Mouse (Mus musculus): ENCODE measurements at regions not wholly inside any gene's neighbourhood (a gene's known extent, or its start where the extent isn't known, plus 50 kb on each side); places are given as distances from the start of the nearest gene placed in this dataset.

DNA sequence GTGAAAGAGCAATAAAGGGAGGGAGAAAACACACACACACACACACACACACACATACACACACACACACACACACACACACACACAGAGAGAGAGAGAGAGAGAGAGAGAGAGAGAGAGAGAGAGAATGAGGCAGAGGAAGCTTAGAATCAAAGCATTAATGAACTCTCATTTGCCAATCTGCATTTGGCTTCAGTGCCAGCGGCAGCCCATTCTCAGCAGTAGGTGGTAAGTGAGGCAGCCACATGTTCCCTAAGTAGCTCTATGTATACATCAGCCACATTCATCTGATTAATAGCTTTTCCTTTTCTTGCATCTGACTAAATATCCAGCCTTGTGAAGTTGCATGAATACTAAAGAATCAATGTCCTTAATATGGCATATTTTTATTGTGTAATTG, 443.4 kb upstream of the Ubash3b start:
- 76% methylated on average over 1 of the region's 1 CpGs for WGBS
- no peak for TF ChIP-seq POLR2A (IDR thresholded peaks at IDR 0.05; ENCODE audit: low read depth, low read length)
- TF ChIP-seq CTCF (IDR thresholded peaks at IDR 0.05; ENCODE audit: extremely low read depth, insufficient read length, insufficient replicate concordance, low read depth, low read length) = no peak
- no peaks in the 10 kb centered on the region for H3K36me3 ChIP-seq (ENCODE audit: control insufficient read depth, insufficient read depth, low read length)

DNA sequence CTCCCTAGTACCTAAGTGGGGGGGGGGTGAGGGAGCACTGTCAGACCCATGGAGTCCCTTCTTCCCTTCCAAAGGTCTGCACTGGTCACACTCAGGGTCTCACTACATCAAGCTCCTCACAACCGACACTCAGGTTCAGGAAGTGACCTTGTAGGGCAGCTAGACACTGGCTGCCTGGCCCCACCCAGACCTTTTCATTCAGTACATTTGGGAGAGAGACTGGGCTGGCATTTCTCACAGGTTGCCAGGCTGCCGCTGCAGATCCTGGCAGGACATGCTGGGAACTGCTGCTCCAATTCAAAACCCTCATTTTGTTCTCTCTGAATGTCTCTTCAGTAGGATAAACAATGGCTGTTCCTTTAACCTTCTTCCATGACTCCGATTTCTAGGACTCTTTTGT, 439.3 kb upstream of the Ubash3b start:
- Histone ChIP-seq H3K4me3 (ENCODE audit: low read depth, low read length) (no peak overlapping the region), H3K27ac (ENCODE audit: insufficient read depth, low read depth, low read length) (no peak overlapping the region), H3K4me1 (ENCODE audit: control insufficient read depth, insufficient read depth, insufficient read length, low read length) (no peaks in the 10 kb centered on the region), H3K27me3 (ENCODE audit: control insufficient read depth, insufficient read depth, low read length) (no peaks in the 10 kb centered on the region), H3K36me3 (ENCODE audit: control insufficient read depth, insufficient read depth, low read length) (no peaks in the 10 kb centered on the region)
- 33% methylated on average over 3 of the region's 3 CpGs for WGBS
- TF ChIP-seq POLR2A (IDR thresholded peaks at IDR 0.05; ENCODE audit: low read depth, low read length) (no peak), CTCF (IDR thresholded peaks at IDR 0.05; ENCODE audit: extremely low read depth, insufficient read length, insufficient replicate concordance, low read depth, low read length) (no peak)

More for the DNA sequence above, 443.4 kb upstream of the Ubash3b start:
- no peak overlapping the region for H3K27ac ChIP-seq (ENCODE audit: insufficient read depth, low read depth, low read length)
- no peak overlapping the region for H3K4me3 ChIP-seq (ENCODE audit: low read depth, low read length)
- H3K4me1 ChIP-seq (ENCODE audit: control insufficient read depth, insufficient read depth, insufficient read length, low read length) = no peaks in the 10 kb centered on the region
- no peaks in the 10 kb centered on the region for H3K27me3 ChIP-seq (ENCODE audit: control insufficient read depth, insufficient read depth, low read length)

DNA sequence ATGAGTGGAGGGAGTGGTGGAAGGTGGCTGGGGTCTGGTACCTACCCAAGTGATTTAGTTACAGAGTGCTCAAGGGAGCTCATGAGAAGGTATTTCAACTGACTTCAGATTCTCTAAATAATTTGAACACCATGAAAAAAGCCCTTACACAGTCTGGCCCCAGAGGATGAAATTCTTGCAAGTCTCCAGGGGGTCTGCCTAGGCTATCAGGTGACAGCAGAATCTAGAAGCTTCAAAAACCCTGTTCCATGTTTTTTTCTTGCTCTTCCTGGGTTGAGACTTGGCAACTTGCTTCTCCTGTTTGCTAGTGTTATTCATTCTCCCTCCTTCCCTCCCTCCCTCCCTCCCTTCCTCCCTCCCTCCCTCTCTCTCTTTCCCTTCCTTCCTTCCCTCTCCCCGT, 438.4 kb upstream of the Ubash3b start:
- Histone ChIP-seq H3K27me3 (ENCODE audit: control insufficient read depth, insufficient read depth, low read length) (no peaks in the 10 kb centered on the region), H3K36me3 (ENCODE audit: control insufficient read depth, insufficient read depth, low read length) (no peaks in the 10 kb centered on the region), H3K27ac (ENCODE audit: insufficient read depth, low read depth, low read length) (no peak overlapping the region), H3K4me3 (ENCODE audit: low read depth, low read length) (no peak overlapping the region), H3K4me1 (ENCODE audit: control insufficient read depth, insufficient read depth, insufficient read length, low read length) (no peaks in the 10 kb centered on the region)
- WGBS = 21% methylated on average over 1 of the region's 1 CpGs
- TF ChIP-seq CTCF (IDR thresholded peaks at IDR 0.05; ENCODE audit: extremely low read depth, insufficient read length, insufficient replicate concordance, low read depth, low read length) = no peak
- no peak for TF ChIP-seq POLR2A (IDR thresholded peaks at IDR 0.05; ENCODE audit: low read depth, low read length)

DNA sequence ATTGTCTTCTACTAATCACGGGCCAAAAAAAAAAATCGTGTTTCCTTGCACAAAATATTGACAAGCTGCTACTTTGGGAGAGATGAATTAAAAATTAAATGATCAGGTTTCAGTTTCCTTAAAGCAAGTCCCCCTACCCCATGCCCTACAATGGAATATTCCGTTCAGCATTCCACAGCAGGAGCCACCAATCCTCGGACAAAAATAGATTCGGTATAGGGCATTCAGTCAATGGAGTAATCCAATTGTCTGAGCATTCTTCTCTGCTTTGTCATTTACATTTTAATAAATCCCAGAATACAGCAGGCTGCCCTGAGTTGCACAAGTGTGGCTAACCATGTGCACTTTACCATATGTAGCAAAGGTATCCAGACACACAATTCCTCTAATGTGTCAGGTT, 434.3 kb upstream of the Ubash3b start:
- WGBS = 61% methylated on average over 5 of the region's 5 CpGs
- no peaks in the 10 kb centered on the region for H3K4me1 ChIP-seq (ENCODE audit: control insufficient read depth, insufficient read depth, insufficient read length, low read length)
- no peak for TF ChIP-seq POLR2A (IDR thresholded peaks at IDR 0.05; ENCODE audit: low read depth, low read length)
- TF ChIP-seq CTCF (IDR thresholded peaks at IDR 0.05; ENCODE audit: extremely low read depth, insufficient read length, insufficient replicate concordance, low read depth, low read length) = no peak
- no peaks in the 10 kb centered on the region for H3K27me3 ChIP-seq (ENCODE audit: control insufficient read depth, insufficient read depth, low read length)
- H3K4me3 ChIP-seq (ENCODE audit: low read depth, low read length) = no peak overlapping the region
- no peak overlapping the region for H3K27ac ChIP-seq (ENCODE audit: insufficient read depth, low read depth, low read length)
- H3K36me3 ChIP-seq (ENCODE audit: control insufficient read depth, insufficient read depth, low read length) = no peaks in the 10 kb centered on the region

DNA sequence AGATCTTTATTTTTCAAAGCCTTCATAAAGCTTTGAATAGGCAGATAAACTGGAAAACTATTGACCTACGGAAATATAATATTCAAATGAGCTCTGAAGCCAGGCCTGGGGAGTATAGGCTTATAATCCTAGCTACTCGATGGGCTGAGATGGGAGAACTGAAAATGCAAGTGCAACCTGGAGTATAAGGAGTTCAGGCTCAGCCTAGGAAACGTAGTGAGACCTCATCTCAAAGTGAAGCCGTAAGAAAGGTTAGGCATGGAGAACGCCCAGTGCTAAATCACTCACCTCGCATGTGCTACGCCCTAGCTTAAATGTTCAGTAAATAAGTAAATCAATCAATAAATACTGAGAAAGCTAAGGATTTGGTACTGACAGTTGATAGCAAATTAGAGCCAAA, 432.5 kb upstream of the Ubash3b start:
- no peaks in the 10 kb centered on the region for H3K4me1 ChIP-seq (ENCODE audit: control insufficient read depth, insufficient read depth, insufficient read length, low read length)
- H3K27ac ChIP-seq (ENCODE audit: insufficient read depth, low read depth, low read length) = no peak overlapping the region
- no peaks in the 10 kb centered on the region for H3K36me3 ChIP-seq (ENCODE audit: control insufficient read depth, insufficient read depth, low read length)
- WGBS = 65% methylated on average over 7 of the region's 7 CpGs
- H3K27me3 ChIP-seq (ENCODE audit: control insufficient read depth, insufficient read depth, low read length) = no peaks in the 10 kb centered on the region
- TF ChIP-seq POLR2A (IDR thresholded peaks at IDR 0.05; ENCODE audit: low read depth, low read length) = no peak
- no peak for TF ChIP-seq CTCF (IDR thresholded peaks at IDR 0.05; ENCODE audit: extremely low read depth, insufficient read length, insufficient replicate concordance, low read depth, low read length)
- H3K4me3 ChIP-seq (ENCODE audit: low read depth, low read length) = no peak overlapping the region

DNA sequence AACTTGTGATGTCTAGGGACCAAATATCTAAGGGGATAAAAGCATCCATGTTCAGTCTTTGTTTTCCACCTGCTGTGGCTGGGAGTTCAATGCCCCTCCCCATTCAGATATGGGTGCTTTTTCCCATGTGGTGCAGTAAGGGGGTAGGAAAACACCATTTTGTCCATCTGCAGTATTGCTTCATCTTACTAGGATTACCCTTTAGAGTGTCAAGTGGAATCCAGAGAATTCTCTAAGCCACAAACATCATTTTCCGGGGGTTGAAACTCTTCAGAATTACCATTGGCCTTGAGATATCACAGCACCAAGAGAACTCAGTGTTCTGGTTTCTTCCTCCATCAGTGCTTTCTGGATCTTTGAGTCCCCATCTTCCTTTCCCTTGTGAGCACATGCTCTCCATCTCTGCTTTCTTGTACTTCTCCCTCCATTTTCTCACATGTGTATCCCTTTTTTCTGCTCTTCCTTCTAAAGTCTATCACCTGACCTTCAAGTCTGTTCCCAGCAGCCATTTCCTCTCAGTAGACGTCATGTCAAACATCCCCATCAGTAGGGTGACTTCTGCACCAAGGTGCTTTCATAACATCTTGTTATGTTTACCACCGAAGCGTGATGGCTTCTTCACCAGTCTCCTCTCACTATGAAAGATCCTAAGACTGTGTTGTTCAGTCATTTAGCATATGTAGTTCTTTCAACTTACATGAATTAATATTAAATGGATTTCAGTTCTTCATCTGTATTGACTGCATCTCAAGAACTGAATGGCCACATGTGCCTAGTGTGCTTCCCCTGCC, 431.6 kb upstream of the Ubash3b start:
- Histone ChIP-seq H3K4me3 (ENCODE audit: low read depth, low read length) (no peak overlapping the region), H3K27ac (ENCODE audit: insufficient read depth, low read depth, low read length) (no peak overlapping the region), H3K27me3 (ENCODE audit: control insufficient read depth, insufficient read depth, low read length) (no peaks in the 10 kb centered on the region), H3K36me3 (ENCODE audit: control insufficient read depth, insufficient read depth, low read length) (no peaks in the 10 kb centered on the region), H3K4me1 (ENCODE audit: control insufficient read depth, insufficient read depth, insufficient read length, low read length) (no peaks in the 10 kb centered on the region)
- TF ChIP-seq CTCF (IDR thresholded peaks at IDR 0.05; ENCODE audit: extremely low read depth, insufficient read length, insufficient replicate concordance, low read depth, low read length) (no peak), POLR2A (IDR thresholded peaks at IDR 0.05; ENCODE audit: low read depth, low read length) (no peak)
- WGBS = 82% methylated on average over 4 of the region's 4 CpGs

DNA sequence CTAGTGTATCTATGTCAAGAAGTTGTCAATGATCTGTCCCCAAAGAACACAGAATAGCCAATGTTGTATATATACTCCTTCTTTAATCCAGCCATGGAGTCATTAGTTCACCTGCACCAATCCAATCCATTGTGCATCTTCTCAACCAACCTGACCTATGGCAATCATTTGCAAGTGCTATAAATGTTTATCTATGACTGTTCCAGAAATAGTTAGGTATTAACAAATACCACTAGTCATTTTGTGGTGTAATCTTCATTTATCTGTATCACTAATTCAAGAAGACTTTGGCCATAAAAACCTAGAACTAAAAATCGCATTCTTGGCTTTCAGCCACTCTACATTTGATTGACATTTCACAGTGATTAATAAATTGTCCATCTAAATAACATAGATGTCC, 430.6 kb upstream of the Ubash3b start:
- TF ChIP-seq POLR2A (IDR thresholded peaks at IDR 0.05; ENCODE audit: low read depth, low read length) (no peak), CTCF (IDR thresholded peaks at IDR 0.05; ENCODE audit: extremely low read depth, insufficient read length, insufficient replicate concordance, low read depth, low read length) (no peak)
- H3K27ac ChIP-seq (ENCODE audit: insufficient read depth, low read depth, low read length) = no peak overlapping the region
- no peaks in the 10 kb centered on the region for H3K4me1 ChIP-seq (ENCODE audit: control insufficient read depth, insufficient read depth, insufficient read length, low read length)
- no peaks in the 10 kb centered on the region for H3K36me3 ChIP-seq (ENCODE audit: control insufficient read depth, insufficient read depth, low read length)
- no peak overlapping the region for H3K4me3 ChIP-seq (ENCODE audit: low read depth, low read length)
- no peaks in the 10 kb centered on the region for H3K27me3 ChIP-seq (ENCODE audit: control insufficient read depth, insufficient read depth, low read length)
- 56% methylated on average over 1 of the region's 1 CpGs for WGBS
